Mouse (Mus musculus) lung, embryonic 14.5 days (tissue): ENCODE measurements around the gene Otop2. TPM values are rescaled to one million over a fixed set of nuclear protein-coding genes. Genes with fewer than 3 reads are reported as not detected.
A peak's percentile ranks its signal among the peaks of the same experiment; 100 is the strongest.

Source experiments
- ATAC-seq: fragments of 200-750 bp; cut with Nextera tagmentation; 2 replicates; pipeline ENCODE4 v1.8.0; 2017; ENCODE audit warnings: mild to moderate bottlenecking, moderate TSS enrichment, moderate library complexity; ENCODE audit not compliant: insufficient read depth
- DNase-seq: peaks from one replicate; pipeline ENCODE4 v3.0.0-alpha.2; 2015
- H3K27ac ChIP-seq: fragments of 300-500 bp; sonication (generic); 2 replicates; pipeline ENCODE4 v1.5.1; 2014; ENCODE audit warnings: low read depth, mild to moderate bottlenecking, moderate library complexity
- H3K27me3 ChIP-seq: fragments of 300-500 bp; sonication (generic); 2 replicates; pipeline ENCODE4 v1.6.1; 2014; ENCODE audit warnings: low read length, control low read depth; ENCODE audit not compliant: insufficient read depth
- H3K36me3 ChIP-seq: fragments of 300-500 bp; sonication (generic); 2 replicates; pipeline ENCODE4 v1.6.1; 2014; ENCODE audit warnings: control low read depth; ENCODE audit not compliant: insufficient read depth
- H3K4me1 ChIP-seq: fragments of 300-500 bp; sonication (generic); 2 replicates; pipeline ENCODE4 v1.6.1; 2014; ENCODE audit warnings: antibody characterized with exemption, control low read depth; ENCODE audit not compliant: insufficient read depth
- H3K4me2 ChIP-seq: fragments of 300-500 bp; sonication (generic); 2 replicates; pipeline ENCODE4 v1.6.1; 2014; ENCODE audit warnings: mild to moderate bottlenecking
- H3K4me3 ChIP-seq: fragments of 300-500 bp; sonication (generic); 2 replicates; pipeline ENCODE4 v1.5.1; 2014; ENCODE audit warnings: low read depth, low read length
- H3K9ac ChIP-seq: fragments of 300-500 bp; sonication (generic); 2 replicates; pipeline ENCODE4 v1.6.1; 2014
- H3K9me3 ChIP-seq: fragments of 300-500 bp; sonication (generic); 2 replicates; pipeline ENCODE4 v1.6.1; 2016; ENCODE audit warnings: low read depth, low read length, control low read depth
- CTCF ChIP-seq: IDR thresholded peaks from 2 replicates; pipeline ENCODE4 v1.5.1; 2016; ENCODE audit warnings: antibody characterized with exemption, low read depth
- WGBS: fragments of 180-500 bp; shearing (Covaris S2); extraction: QIAGEN DNeasy Blood & Tissue Kit; methylation state at CpG from one replicate; pipeline ENCODE4 v1.1.7; 2014; 5-methylcytosine and 5-hydroxymethylcytosine counted together
- polyA plus RNA-seq: library from polyadenylated mRNA; unstranded; fragments of >200 nt; fragmentation: Nextera tagmentation; extraction: Ambion mirVana; gene quantifications from 2 replicates; pipeline ENCODE4 v1.2.1, GENCODE M21; 2014

Otop2 gene
- polyA plus RNA-seq, 1 experiment from 2014 or later = not detected

DNA sequence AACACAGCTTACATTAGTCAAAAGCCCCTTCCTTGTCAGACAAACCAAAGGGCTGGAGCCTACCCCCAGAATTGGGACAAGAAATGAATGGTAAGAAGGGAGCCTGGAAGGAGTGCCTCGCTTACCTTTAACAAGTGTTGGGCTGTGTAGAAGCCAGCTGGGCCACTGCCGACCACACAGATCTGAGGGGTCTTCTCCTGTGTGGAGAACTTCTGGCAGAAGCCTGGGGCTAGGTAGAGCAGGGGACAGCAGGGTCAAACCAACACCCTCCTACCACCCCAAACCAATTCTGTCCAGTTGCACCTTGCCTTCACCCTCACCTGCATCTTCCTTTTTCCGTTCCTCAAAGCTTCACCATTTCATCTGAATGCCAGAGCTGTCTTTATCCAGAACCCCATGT, 31.0 kb upstream of the Otop2 start:
- H3K27ac ChIP-seq = no peak overlapping the region
- H3K4me1 ChIP-seq = 0 out of 2 replicates have a peak, but pooled peaks cover 9% of the 10 kb centered on the region
- TF ChIP-seq CTCF = no peak
- DNase-seq = no peak
- WGBS = 55% methylated on average over 3 of the region's 3 CpGs
- no peak for ATAC-seq
- no peaks in the 10 kb centered on the region for H3K9me3 ChIP-seq
- peak overlapping the region; percentile 48 for H3K4me3 ChIP-seq
- H3K9ac ChIP-seq = peak overlapping the region; percentile 62; the same call in 1 of the 2 replicates
- H3K36me3 ChIP-seq = no peaks in the 10 kb centered on the region
- no peaks in the 10 kb centered on the region for H3K27me3 ChIP-seq
- H3K4me2 ChIP-seq = peak overlapping the region; percentile 75

- H3K27ac ChIP-seq = peak within 1 kb of the TSS; percentile 65
These were observed 30.0 kb upstream of the Otop2 start, which contains the start of gene Fdxr for GRCm38 (mm10) chr11:115276780-115277603. Fdxr (minus strand) TSS chr11:115277050.

DNA sequence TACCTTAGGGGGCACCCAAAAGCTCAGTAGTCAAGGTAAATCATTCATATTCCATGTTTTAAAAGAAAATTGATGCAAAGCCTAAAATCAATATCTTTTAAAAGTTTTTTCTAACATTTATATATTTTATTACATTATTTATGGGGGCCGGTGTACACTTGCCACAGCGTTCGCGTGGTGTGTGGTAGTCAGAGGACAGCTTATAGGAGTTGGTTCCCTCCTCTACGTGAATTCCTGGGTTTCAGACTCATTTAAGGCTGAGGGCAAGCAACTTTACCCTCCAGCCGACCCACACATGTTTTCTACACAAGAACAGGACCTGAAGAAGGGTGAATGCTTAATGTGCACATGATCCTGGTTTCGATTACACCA, 29.4 kb upstream of the Otop2 start:
- Histone ChIP-seq H3K4me2 (peak overlapping the region; percentile 80), H3K27ac (peak overlapping the region; percentile 64), H3K36me3 (no peaks in the 10 kb centered on the region), H3K4me3 (peak overlapping the region; percentile 48), H3K27me3 (no peaks in the 10 kb centered on the region), H3K4me1 (0 out of 2 replicates have a peak, but pooled peaks cover 9% of the 10 kb centered on the region), H3K9ac (peak overlapping the region; percentile 44), H3K9me3 (no peaks in the 10 kb centered on the region)
- DNase-seq = no peak
- no peak for ATAC-seq
- no peak for TF ChIP-seq CTCF
- WGBS = 18% methylated on average over 7 of the region's 7 CpGs

More at GRCm38 (mm10) chr11:115276780-115277603, 30.0 kb upstream of the Otop2 start, which contains the start of gene Fdxr:
- Histone ChIP-seq H3K9me3 (no peaks in the 10 kb centered on the region), H3K4me3 (peak within 1 kb of the TSS; percentile 48), H3K4me2 (peak within 1 kb of the TSS; percentile 80), H3K9ac (peak within 1 kb of the TSS; percentile 62), H3K4me1 (0 out of 2 replicates have a peak, but pooled peaks cover 9% of the 10 kb centered on the region), H3K27me3 (no peaks in the 10 kb centered on the region), H3K36me3 (no peaks in the 10 kb centered on the region)
- under 1% methylated on average over 42 of the region's 42 CpGs for WGBS
- ATAC-seq (peak; percentile 97), DNase-seq (peak; percentile 100)
- 0 out of 2 replicates have a peak, but pooled peaks have one; percentile 20 for TF ChIP-seq CTCF

- Histone ChIP-seq H3K4me3 (peak overlapping the region; percentile 48; the same call in 1 of the 2 replicates), H3K27me3 (no peaks in the 10 kb centered on the region), H3K36me3 (no peaks in the 10 kb centered on the region), H3K9me3 (no peaks in the 10 kb centered on the region), H3K4me1 (0 out of 2 replicates have a peak, but pooled peaks cover 9% of the 10 kb centered on the region), H3K27ac (no peak overlapping the region), H3K4me2 (peak overlapping the region; percentile 80; the same call in 1 of the 2 replicates), H3K9ac (no peak overlapping the region)
- ATAC-seq (no peak), DNase-seq (no peak)
- no peak for TF ChIP-seq CTCF
- 72% methylated on average over 6 of the region's 6 CpGs for WGBS
These were observed 28.8 kb upstream of the Otop2 start for GRCm38 (mm10) chr11:115278176-115278575.

- no peak overlapping the region for H3K9ac ChIP-seq
- H3K36me3 ChIP-seq = no peaks in the 10 kb centered on the region
- no peak overlapping the region for H3K4me2 ChIP-seq
- 0 out of 2 replicates have a peak, but pooled peaks cover 9% of the 10 kb centered on the region for H3K4me1 ChIP-seq
- H3K27ac ChIP-seq = no peak overlapping the region
- no peaks in the 10 kb centered on the region for H3K27me3 ChIP-seq
- 50% methylated on average over 1 of the region's 1 CpGs for WGBS
- ATAC-seq (no peak), DNase-seq (no peak)
- TF ChIP-seq CTCF = no peak
- no peaks in the 10 kb centered on the region for H3K9me3 ChIP-seq
- no peak overlapping the region for H3K4me3 ChIP-seq
These were observed 27.2 kb upstream of the Otop2 start for GRCm38 (mm10) chr11:115279726-115280125.

GRCm38 (mm10) chr11:115282295-115282694, 24.7 kb upstream of the Otop2 start:
- Histone ChIP-seq H3K4me2 (no peak overlapping the region), H3K4me3 (no peak overlapping the region), H3K9me3 (no peaks in the 10 kb centered on the region), H3K27me3 (no peaks in the 10 kb centered on the region), H3K36me3 (no peaks in the 10 kb centered on the region), H3K4me1 (0 out of 2 replicates have a peak, but pooled peaks cover 5% of the 10 kb centered on the region), H3K9ac (no peak overlapping the region), H3K27ac (no peak overlapping the region)
- ATAC-seq = no peak
- no peak for DNase-seq
- 65% methylated on average over 8 of the region's 8 CpGs for WGBS
- TF ChIP-seq CTCF = no peak
